Mouse (Mus musculus) hindbrain, postnatal 0 days (tissue): Measurements from ENCODE around the gene Ddx18. TPM values are rescaled to one million over a fixed set of nuclear protein-coding genes. Genes with fewer than 3 reads are reported as not detected.

ENCODE experiments used
- ATAC-seq: fragments of 200-750 bp; cut with Nextera tagmentation; 2 replicates; pipeline ENCODE4 v1.8.0; 2017; ENCODE audit warnings: mild to moderate bottlenecking, moderate TSS enrichment, moderate library complexity
- DNase-seq: peaks from one replicate; pipeline ENCODE4 v3.0.0-alpha.2; 2015; ENCODE audit warnings: low spot score
- H3K27ac ChIP-seq: fragments of 300-500 bp; sonication (generic); 2 replicates; pipeline ENCODE4 v1.5.1; 2014; ENCODE audit warnings: mild to moderate bottlenecking
- H3K27me3 ChIP-seq: fragments of 300-500 bp; sonication (generic); 2 replicates; pipeline ENCODE4 v1.6.1; 2014; ENCODE audit warnings: low read length, mixed read lengths; ENCODE audit not compliant: insufficient read depth
- H3K36me3 ChIP-seq: fragments of 300-500 bp; sonication (generic); 2 replicates; pipeline ENCODE4 v1.6.1; 2014; ENCODE audit warnings: low read length, mixed read lengths; ENCODE audit not compliant: insufficient read depth
- H3K4me1 ChIP-seq: fragments of 300-500 bp; sonication (generic); 2 replicates; pipeline ENCODE4 v1.6.1; 2014; ENCODE audit warnings: antibody characterized with exemption, low read length, mixed read lengths; ENCODE audit not compliant: insufficient read depth
- H3K4me2 ChIP-seq: fragments of 300-500 bp; sonication (generic); 2 replicates; pipeline ENCODE4 v1.6.1; 2014; ENCODE audit warnings: low read depth, mild to moderate bottlenecking, low read length, moderate library complexity, mixed read lengths
- H3K4me3 ChIP-seq: fragments of 300-500 bp; sonication (generic); 2 replicates; pipeline ENCODE4 v1.5.1; 2014; ENCODE audit warnings: low read length
- H3K9ac ChIP-seq: fragments of 300-500 bp; sonication (generic); replicated peaks from 2 replicates; pipeline ENCODE4 v1.6.1; 2014; ENCODE audit warnings: mild to moderate bottlenecking, low read length, moderate library complexity, mixed read lengths
- H3K9me3 ChIP-seq: fragments of 300-500 bp; sonication (generic); 2 replicates; pipeline ENCODE4 v1.6.1; 2016; ENCODE audit warnings: low read length, mixed read lengths
- CTCF ChIP-seq: IDR thresholded peaks from 2 replicates; pipeline ENCODE4 v1.5.1; 2016; ENCODE audit warnings: antibody characterized with exemption, control low read depth, low read depth
- WGBS: fragments of 180-500 bp; shearing (Covaris S2); extraction: QIAGEN DNeasy Blood & Tissue Kit; methylation state at CpG from one replicate; pipeline ENCODE4 v1.1.7; 2014; 5-methylcytosine and 5-hydroxymethylcytosine counted together
- polyA plus RNA-seq: library from polyadenylated mRNA; unstranded; fragments of >200 nt; fragmentation: Nextera tagmentation; extraction: Ambion mirVana; gene quantifications from 2 replicates; pipeline ENCODE4 v1.2.1, GENCODE M21; 2015
- total RNA-seq: library from RNA; depleted of rRNA; stranded (reverse); fragments of >200 nt; gene quantifications from 2 replicates; pipeline ENCODE4 v1.2.3, GENCODE M21; 2014; rRNA removed

Ddx18 gene
- total and polyA plus RNA-seq, 2 experiments from 2014 or later, result 29.9 to 41.8 TPM

- Histone ChIP-seq H3K4me3 (no peak overlapping the region), H3K27me3 (no peaks in the 10 kb centered on the region), H3K4me2 (no peak overlapping the region), H3K9me3 (no peaks in the 10 kb centered on the region), H3K36me3 (0 out of 2 replicates have a peak, but pooled peaks cover 4% of the 10 kb centered on the region), H3K9ac (no peak overlapping the region), H3K27ac (0 out of 2 replicates have a peak overlapping the region, but pooled peaks have one; percentile 16), H3K4me1 (no peaks in the 10 kb centered on the region)
- DNase-seq, result peak; percentile 73
- 64% methylated on average over 19 of the region's 19 CpGs for WGBS
- TF ChIP-seq CTCF, result no peak
- peak; percentile 79 for ATAC-seq
Measured at GRCm38 (mm10) chr1:121510420-121511140, 57.2 kb downstream of the Ddx18 start.

- no peak for TF ChIP-seq CTCF
- H3K9ac ChIP-seq, result no peak overlapping the region
- no peaks in the 10 kb centered on the region for H3K9me3 ChIP-seq
- ATAC-seq (no peak), DNase-seq (no peak)
- no peaks in the 10 kb centered on the region for H3K4me1 ChIP-seq
- no peak overlapping the region for H3K4me2 ChIP-seq
- H3K27ac ChIP-seq, result no peak overlapping the region
- peaks cover 10% of the 10 kb centered on the region; the same call in 1 of the 2 replicates for H3K36me3 ChIP-seq
- no peaks in the 10 kb centered on the region for H3K27me3 ChIP-seq
- WGBS, result 84% methylated on average over 2 of the region's 2 CpGs
- no peak overlapping the region for H3K4me3 ChIP-seq
Measured at GRCm38 (mm10) chr1:121508729-121509128, 59.1 kb downstream of the Ddx18 start.

Other genes starting within 250 kb of the Ddx18 start
- gene Insig2, start 235.4 kb downstream of the Ddx18 start, total RNA-seq, result 16.6 and 28.8 TPM in 2 replicates
- gene Insig2, start 235.4 kb downstream of the Ddx18 start, polyA plus RNA-seq, result 46.0 and 48.0 TPM in 2 replicates
- 14.6 and 15.4 TPM in 2 replicates for gene Ccdc93, start 136.9 kb downstream of the Ddx18 start, total RNA-seq
- 6.1 and 7.4 TPM in 2 replicates for gene Ccdc93, start 136.9 kb downstream of the Ddx18 start, polyA plus RNA-seq
- 3.8 and 6.3 TPM in 2 replicates for gene Htr5b, start 39.5 kb downstream of the Ddx18 start, total RNA-seq
- gene Htr5b, start 39.5 kb downstream of the Ddx18 start, polyA plus RNA-seq, result 3.4 and 3.6 TPM in 2 replicates